Mouse (Mus musculus) liver, embryonic 14.5 days (tissue): Measurements from ENCODE around the gene Pstk. TPM values are rescaled to one million over a fixed set of nuclear protein-coding genes. Genes with fewer than 3 reads are reported as not detected.

Experiments
- ATAC-seq: fragments of 200-750 bp; cut with Nextera tagmentation; 2 replicates; pipeline ENCODE4 v1.8.0; 2017; ENCODE audit warnings: moderate number of reproducible peaks, mild to moderate bottlenecking, moderate library complexity; ENCODE audit not compliant: insufficient read depth
- DNase-seq, 3 experiments: peaks; one replicate each; pipeline ENCODE4 v3.0.0-alpha.2; 2012 to 2013; ENCODE audit warnings: low read depth in 3 of 3, low spot score in 3 of 3
- H3K27ac ChIP-seq: fragments of 300-500 bp; sonication (generic); 2 replicates; pipeline ENCODE4 v1.5.1; 2014; ENCODE audit warnings: moderate library complexity, mild to moderate bottlenecking, control low read depth, inconsistent platforms
- H3K27me3 ChIP-seq: fragments of 300-500 bp; sonication (generic); 2 replicates; pipeline ENCODE4 v1.6.1; 2014; ENCODE audit warnings: mild to moderate bottlenecking, low read length, moderate library complexity; ENCODE audit not compliant: control insufficient read depth, insufficient read depth
- H3K36me3 ChIP-seq: fragments of 300-500 bp; sonication (generic); replicated peaks from 2 replicates; pipeline ENCODE4 v1.6.1; 2014; ENCODE audit warnings: low read depth; ENCODE audit not compliant: control insufficient read depth, insufficient read depth
- H3K4me1 ChIP-seq, 2 experiments: fragments of 200-500 bp in 1 of 2; fragments of 300-500 bp in 1 of 2; sonication (generic) in 1 of 2; replicated peaks; 2 replicates each; pipeline ENCODE4 v1.6.1; 2012 to 2014; ENCODE audit warnings: antibody characterized with exemption in 1 of 2, inconsistent platforms in 1 of 2, low read length in 1 of 2; ENCODE audit not compliant: control insufficient read depth in 2 of 2, insufficient read depth in 2 of 2
- H3K4me2 ChIP-seq: fragments of 300-500 bp; sonication (generic); 2 replicates; pipeline ENCODE4 v1.6.1; 2014; ENCODE audit warnings: low read depth, mild to moderate bottlenecking, control low read depth, moderate library complexity
- H3K4me3 ChIP-seq, 2 experiments: fragments of 200-500 bp in 1 of 2; fragments of 300-500 bp in 1 of 2; sonication (generic) in 1 of 2; 2 replicates each; pipeline ENCODE4 v1.5.1; 2012 to 2014; ENCODE audit warnings: low read depth in 2 of 2, low read length in 2 of 2, mild to moderate bottlenecking in 2 of 2, control low read depth in 1 of 2, inconsistent platforms in 1 of 2, moderate library complexity in 1 of 2; ENCODE audit not compliant: insufficient read depth in 1 of 2
- H3K9ac ChIP-seq: fragments of 300-500 bp; sonication (generic); replicated peaks from 2 replicates; pipeline ENCODE4 v1.6.1; 2014; ENCODE audit warnings: mild to moderate bottlenecking, control low read depth, moderate library complexity
- H3K9me3 ChIP-seq: fragments of 300-500 bp; sonication (generic); 2 replicates; pipeline ENCODE4 v1.6.1; 2016; ENCODE audit warnings: low read length, mixed read lengths; ENCODE audit not compliant: control insufficient read depth
- CTCF ChIP-seq: IDR thresholded peaks from 2 replicates; pipeline ENCODE4 v1.5.1; 2016; ENCODE audit warnings: antibody characterized with exemption, low read depth, control low read depth
- EP300 ChIP-seq: IDR thresholded peaks from 2 replicates; pipeline ENCODE4 v1.6.1; 2016; ENCODE audit warnings: antibody characterized with exemption, low read depth
- WGBS: fragments of 180-500 bp; shearing (Covaris S2); extraction: QIAGEN DNeasy Blood & Tissue Kit; methylation state at CpG from one replicate; pipeline ENCODE4 v1.1.7; 2014; ENCODE audit not compliant: insufficient replicate concordance; 5-methylcytosine and 5-hydroxymethylcytosine counted together
- polyA plus RNA-seq, 2 experiments: library from polyadenylated mRNA; depleted of rRNA in 1 of 2; stranded (reverse) in 1 of 2; unstranded in 1 of 2; fragments of >200 nt; fragmentation: Nextera tagmentation in 1 of 2; extraction: Ambion mirVana in 1 of 2; gene quantifications; 2 replicates each; pipeline versions ENCODE4 v1.2.1 to v1.2.3; 2012 to 2014

The Pstk gene
- polyA plus RNA-seq, 2 experiments = 14.5 to 22.9 TPM

DNA sequence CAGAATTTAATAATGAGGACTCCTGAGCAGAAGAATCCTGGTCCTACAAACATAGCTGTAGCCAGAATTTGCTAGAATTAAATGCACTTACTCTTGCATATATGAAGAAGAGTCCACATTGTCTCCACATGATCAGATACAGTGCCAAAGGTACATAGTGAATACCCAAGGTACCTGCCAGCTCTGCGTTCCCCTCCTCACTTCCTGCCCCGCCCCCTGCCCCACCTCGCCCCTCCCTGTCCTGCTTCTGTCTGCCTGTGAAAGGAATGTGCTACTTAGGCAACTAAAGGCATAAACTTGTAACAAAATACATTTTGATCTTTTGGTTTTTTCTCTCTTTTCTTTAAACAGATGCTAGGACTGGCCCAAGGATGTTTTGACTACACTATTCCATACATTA is 66.1 kb downstream of the Pstk start:
- no peak for DNase-seq
- Histone ChIP-seq H3K9me3 (no peaks in the 10 kb centered on the region), H3K36me3 (no peaks in the 10 kb centered on the region), H3K4me1 (no peaks in the 10 kb centered on the region), H3K27me3 (no peaks in the 10 kb centered on the region), H3K4me3 (no peak overlapping the region), H3K27ac (no peak overlapping the region), H3K4me2 (no peak overlapping the region), H3K9ac (no peak overlapping the region)
- TF ChIP-seq CTCF (no peak), EP300 (no peak)
- ATAC-seq = no peak
- WGBS = 46% methylated on average over 3 of the region's 3 CpGs

Other genes starting within 250 kb of the Pstk start
- gene 4933402N03Rik, start 224.8 kb upstream of the Pstk start, polyA plus RNA-seq (2012; rRNA removed) = not detected in 2 replicates
- not detected in 2 replicates for gene 4933402N03Rik, start 224.8 kb upstream of the Pstk start, polyA plus RNA-seq (2014; fragmentation: Nextera tagmentation; extraction: Ambion mirVana)
- not detected in 2 replicates for gene 5430419D17Rik, start 196.7 kb upstream of the Pstk start, polyA plus RNA-seq (2012; rRNA removed)
- not detected in 2 replicates for gene 5430419D17Rik, start 196.7 kb upstream of the Pstk start, polyA plus RNA-seq (2014; fragmentation: Nextera tagmentation; extraction: Ambion mirVana)
- gene Cuzd1, start 48.8 kb upstream of the Pstk start, polyA plus RNA-seq (2012; rRNA removed) = 0.03 TPM in 1 of 2 replicates, not detected in the other
- not detected in 2 replicates for gene Cuzd1, start 48.8 kb upstream of the Pstk start, polyA plus RNA-seq (2014; fragmentation: Nextera tagmentation; extraction: Ambion mirVana)
- 0.37 TPM in 1 of 2 replicates, not detected in the other for gene Fam24b, start 41.6 kb upstream of the Pstk start, polyA plus RNA-seq (2012; rRNA removed)
- gene Fam24b, start 41.6 kb upstream of the Pstk start, polyA plus RNA-seq (2014; fragmentation: Nextera tagmentation; extraction: Ambion mirVana) = not detected in 2 replicates
- not detected in 2 replicates for gene Fam24a, start 37.3 kb upstream of the Pstk start, polyA plus RNA-seq (2012; rRNA removed)
- not detected in 2 replicates for gene Fam24a, start 37.3 kb upstream of the Pstk start, polyA plus RNA-seq (2014; fragmentation: Nextera tagmentation; extraction: Ambion mirVana)
- 2.8 and 4.6 TPM in 2 replicates for gene 2310057M21Rik, start 8.4 kb upstream of the Pstk start, polyA plus RNA-seq (2012; rRNA removed)
- gene 2310057M21Rik, start 8.4 kb upstream of the Pstk start, polyA plus RNA-seq (2014; fragmentation: Nextera tagmentation; extraction: Ambion mirVana) = 7.7 and 9.2 TPM in 2 replicates
- gene Ikzf5, start 39.4 kb downstream of the Pstk start, polyA plus RNA-seq (2012; rRNA removed) = 7.7 and 9.5 TPM in 2 replicates
- gene Ikzf5, start 39.4 kb downstream of the Pstk start, polyA plus RNA-seq (2014; fragmentation: Nextera tagmentation; extraction: Ambion mirVana) = 14.3 and 16.0 TPM in 2 replicates
- gene Acadsb, start 39.5 kb downstream of the Pstk start, polyA plus RNA-seq (2012; rRNA removed) = 3.2 and 4.5 TPM in 2 replicates
- 30.2 and 33.6 TPM in 2 replicates for gene Acadsb, start 39.5 kb downstream of the Pstk start, polyA plus RNA-seq (2014; fragmentation: Nextera tagmentation; extraction: Ambion mirVana)
- not detected in 2 replicates for gene Hmx3, start 171.7 kb downstream of the Pstk start, polyA plus RNA-seq (2012; rRNA removed)
- gene Hmx3, start 171.7 kb downstream of the Pstk start, polyA plus RNA-seq (2014; fragmentation: Nextera tagmentation; extraction: Ambion mirVana) = not detected in 2 replicates
- gene Hmx2, start 177.6 kb downstream of the Pstk start, polyA plus RNA-seq (2012; rRNA removed) = not detected in 2 replicates
- not detected in 2 replicates for gene Hmx2, start 177.6 kb downstream of the Pstk start, polyA plus RNA-seq (2014; fragmentation: Nextera tagmentation; extraction: Ambion mirVana)
- 67.4 and 84.4 TPM in 2 replicates for gene Bub3, start 189.1 kb downstream of the Pstk start, polyA plus RNA-seq (2012; rRNA removed)
- 105 and 110 TPM in 2 replicates for gene Bub3, start 189.1 kb downstream of the Pstk start, polyA plus RNA-seq (2014; fragmentation: Nextera tagmentation; extraction: Ambion mirVana)